Mouse (Mus musculus) small intestine, adult 2 months (tissue): Measurements from ENCODE around the gene Pml.

Experiments
- CTCF ChIP-seq: fragments of 200-500 bp; IDR thresholded peaks from 2 replicates; pipeline ENCODE4 v1.5.1; 2012; ENCODE audit warnings: low read depth, mild to moderate bottlenecking, control low read depth, inconsistent platforms, low read length, moderate library complexity, mixed read lengths; ENCODE audit not compliant: insufficient replicate concordance, insufficient read length; ENCODE audit errors: extremely low read depth
- POLR2A ChIP-seq: fragments of 200-500 bp; IDR thresholded peaks from 2 replicates; pipeline ENCODE4 v1.6.1; 2012; ENCODE audit warnings: low read depth, mild to moderate bottlenecking, control low read depth, inconsistent platforms, low read length, moderate library complexity

- TF ChIP-seq CTCF = no peak
- no peak for TF ChIP-seq POLR2A
Measured at GRCm38 (mm10) chr9:58262507-58262906, 12.9 kb upstream of the Pml start.
